Mouse (Mus musculus): ENCODE results near the gene Foxred2.

GRCm38 (mm10) chr15:77945711-77946110 is 10.8 kb downstream of the Foxred2 start:
- TF ChIP-seq POLR2A (IDR thresholded peaks at IDR 0.05; ENCODE audit: low read depth, low read length) (no peak), CTCF (IDR thresholded peaks at IDR 0.05; ENCODE audit: extremely low read depth, insufficient read depth, insufficient read length, insufficient replicate concordance) (no peak)
